Mouse (Mus musculus): ENCODE data around the gene Trpt1. TPM values are rescaled to one million over a fixed set of nuclear protein-coding genes. Genes with fewer than 3 reads are reported as not detected.
"Not testable (repeated sequence)": the region's sequence is repeated elsewhere in the genome, so short reads cannot be mapped to it uniquely, and the experiment has no call there.

Trpt1 gene
- total RNA-seq, 2 experiments from 2014 or later = 17.6 to 21.4 TPM

GRCm38 (mm10) chr19:6974211-6975205, 21.4 kb upstream of the Trpt1 start, which contains the start of gene Ppp1r14b:
Gene Ppp1r14b (plus strand): TSS chr19:6974968.
- intact Hi-C loops (cut with DNase I) = no loop called here

GRCm38 (mm10) chr19:6975537-6976521, 20.1 kb upstream of the Trpt1 start, which contains the start of gene Plcb3:
Gene Plcb3 (minus strand): TSS chr19:6976470.
- intact Hi-C loops (cut with DNase I) = no loop called here

More at GRCm38 (mm10) chr19:6974211-6975205, 21.4 kb upstream of the Trpt1 start, which contains the start of gene Ppp1r14b:
- DNase-seq = peak; percentile 94

GRCm38 (mm10) chr19:6977759-6978638, 17.9 kb upstream of the Trpt1 start:
- DNase-seq = no peak
- intact Hi-C loops (cut with DNase I) = no loop called here

More at GRCm38 (mm10) chr19:6975537-6976521, 20.1 kb upstream of the Trpt1 start, which contains the start of gene Plcb3:
- peak; percentile 95 for DNase-seq

- intact Hi-C loops (cut with DNase I) = no loop called here
- no peak for DNase-seq
Measured at GRCm38 (mm10) chr19:6978639-6978974, 17.3 kb upstream of the Trpt1 start.

- intact Hi-C loops (cut with DNase I) = no loop called here
- DNase-seq = peak; percentile 41
Measured at GRCm38 (mm10) chr19:6979001-6979479, 16.9 kb upstream of the Trpt1 start.

GRCm38 (mm10) chr19:6979486-6980380, 16.2 kb upstream of the Trpt1 start:
- peak; percentile 100 for DNase-seq
- intact Hi-C loops (cut with DNase I) = no loop called here

GRCm38 (mm10) chr19:6980381-6981093, 15.4 kb upstream of the Trpt1 start, which contains the start of gene Fkbp2:
Gene Fkbp2 (minus strand): TSS chr19:6980501.
- intact Hi-C loops (cut with DNase I) = no loop called here
- DNase-seq = peak; percentile 99

GRCm38 (mm10) chr19:6981465-6981864, 14.5 kb upstream of the Trpt1 start:
- intact Hi-C loops (cut with DNase I) = no loop called here
- no peak for DNase-seq

- DNase-seq = no peak
- intact Hi-C loops (cut with DNase I) = no loop called here
Measured at GRCm38 (mm10) chr19:6983621-6984020, 12.3 kb upstream of the Trpt1 start.

GRCm38 (mm10) chr19:6985300-6985699, 10.6 kb upstream of the Trpt1 start:
- intact Hi-C loops (cut with DNase I) = no loop called here
- no peak for DNase-seq

GRCm38 (mm10) chr19:6985951-6986708, 9.8 kb upstream of the Trpt1 start:
- intact Hi-C loops (cut with DNase I) = no loop called here
- DNase-seq = no peak

GRCm38 (mm10) chr19:6987061-6987903, 8.6 kb upstream of the Trpt1 start, which contains the start of gene Vegfb:
Gene Vegfb (minus strand): TSS chr19:6987651.
- intact Hi-C loops (cut with DNase I) = no loop called here
- peak; percentile 73 for DNase-seq

GRCm38 (mm10) chr19:6987904-6988285, 8.0 kb upstream of the Trpt1 start:
- no peak for DNase-seq
- intact Hi-C loops (cut with DNase I) = no loop called here

- DNase-seq = no peak
- intact Hi-C loops (cut with DNase I) = no loop called here
Measured at GRCm38 (mm10) chr19:6989251-6989650, 6.7 kb upstream of the Trpt1 start.

- DNase-seq = no peak
- intact Hi-C loops (cut with DNase I) = no loop called here
Measured at GRCm38 (mm10) chr19:6990712-6991111, 5.2 kb upstream of the Trpt1 start.

GRCm38 (mm10) chr19:6991166-6991565, 4.8 kb upstream of the Trpt1 start:
- intact Hi-C loops (cut with DNase I); DNase-seq: not testable (repeated sequence)

Measured in left cerebral cortex, postnatal 4 days (tissue).